Mouse (Mus musculus) ES-Bruce4 (cell line): ENCODE measurements at regions not wholly inside any gene's neighbourhood (a gene's known extent, or its start where the extent isn't known, plus 50 kb on each side); places are given as distances from the start of the nearest gene placed in this dataset.

Experiments
- CTCF ChIP-seq: IDR thresholded peaks from one replicate; pipeline ENCODE4 v1.8.1; 2011; ENCODE audit warnings: low read depth, low read length
- POLR2A ChIP-seq: IDR thresholded peaks from one replicate; pipeline ENCODE4 v1.8.1; 2011; ENCODE audit warnings: low read length; ENCODE audit not compliant: insufficient read depth

DNA sequence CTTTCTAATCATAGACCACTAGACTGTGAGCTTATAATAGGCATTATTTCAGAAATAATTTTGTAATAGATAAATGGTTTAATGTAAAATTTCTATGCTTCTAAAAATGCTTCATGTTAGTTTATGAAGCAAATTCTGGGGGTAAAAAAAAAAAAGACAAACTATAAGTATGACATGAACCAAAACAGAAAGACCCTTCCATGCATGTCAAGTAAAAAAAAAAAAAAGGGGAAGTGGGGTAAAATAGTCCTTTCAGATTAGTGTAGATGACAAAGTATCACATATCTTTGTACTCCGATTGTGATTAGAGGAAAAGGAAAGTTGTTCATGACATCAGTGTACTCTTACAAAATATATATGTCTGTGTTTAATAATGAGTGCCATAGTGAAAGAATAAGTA is 1616.1 kb downstream of the D3Ertd751e start:
- TF ChIP-seq CTCF (no peak), POLR2A (no peak)
